Mouse (Mus musculus) limb, embryonic 14.5 days (tissue): Measurements from ENCODE around the gene Osmr. TPM values are rescaled to one million over a fixed set of nuclear protein-coding genes. Genes with fewer than 3 reads are reported as not detected.
A peak's percentile ranks its signal among the peaks of the same experiment; 100 is the strongest.

ENCODE experiments used
- ATAC-seq: fragments of 200-750 bp; cut with Nextera tagmentation; 2 replicates; pipeline ENCODE4 v1.8.0; 2017; ENCODE audit warnings: low read depth, moderate number of reproducible peaks, moderate TSS enrichment; ENCODE audit not compliant: low FRiP score
- DNase-seq: peaks from one replicate; pipeline ENCODE4 v3.0.0-alpha.2; 2015; ENCODE audit warnings: low spot score
- H3K27ac ChIP-seq: fragments of 300-500 bp; sonication (generic); replicated peaks from 2 replicates; pipeline ENCODE4 v1.5.1; 2014; ENCODE audit warnings: low read depth, mild to moderate bottlenecking, low read length, moderate library complexity, mixed read lengths
- H3K27me3 ChIP-seq: fragments of 300-500 bp; sonication (generic); 2 replicates; pipeline ENCODE4 v1.6.1; 2014; ENCODE audit warnings: low read length, mixed read lengths; ENCODE audit not compliant: control insufficient read depth, insufficient read depth
- H3K36me3 ChIP-seq: fragments of 300-500 bp; sonication (generic); 2 replicates; pipeline ENCODE4 v1.6.1; 2014; ENCODE audit warnings: mild to moderate bottlenecking, low read length, moderate library complexity, mixed read lengths; ENCODE audit not compliant: control insufficient read depth, insufficient read depth
- H3K4me1 ChIP-seq: fragments of 300-500 bp; sonication (generic); 2 replicates; pipeline ENCODE4 v1.6.1; 2014; ENCODE audit warnings: antibody characterized with exemption, low read length, mixed read lengths; ENCODE audit not compliant: control insufficient read depth, insufficient read depth
- H3K4me2 ChIP-seq: fragments of 300-500 bp; sonication (generic); replicated peaks from 2 replicates; pipeline ENCODE4 v1.6.1; 2014; ENCODE audit warnings: low read depth, mild to moderate bottlenecking, low read length, moderate library complexity; ENCODE audit not compliant: severe bottlenecking
- H3K4me3 ChIP-seq: fragments of 300-500 bp; sonication (generic); replicated peaks from 2 replicates; pipeline ENCODE4 v1.5.1; 2014; ENCODE audit warnings: low read length
- H3K9ac ChIP-seq: fragments of 300-500 bp; sonication (generic); 2 replicates; pipeline ENCODE4 v1.6.1; 2014; ENCODE audit warnings: mild to moderate bottlenecking, low read depth, low read length, moderate library complexity; ENCODE audit not compliant: severe bottlenecking
- H3K9me3 ChIP-seq: fragments of 300-500 bp; sonication (generic); 2 replicates; pipeline ENCODE4 v1.6.1; 2016; ENCODE audit warnings: low read length; ENCODE audit not compliant: control insufficient read depth
- POLR2A ChIP-seq: fragments of 200-500 bp; IDR thresholded peaks from 2 replicates; pipeline ENCODE4 v1.8.0; 2012; ENCODE audit warnings: inconsistent platforms, mild to moderate bottlenecking, moderate library complexity, borderline replicate concordance; ENCODE audit not compliant: insufficient read depth, insufficient read length; ENCODE audit errors: extremely low read depth
- WGBS: fragments of 180-500 bp; shearing (Covaris S2); extraction: QIAGEN DNeasy Blood & Tissue Kit; methylation state at CpG from one replicate; pipeline ENCODE4 v1.1.7; 2014; 5-methylcytosine and 5-hydroxymethylcytosine counted together
- polyA plus RNA-seq, 2 experiments: library from polyadenylated mRNA; depleted of rRNA in 1 of 2; stranded (reverse) in 1 of 2; unstranded in 1 of 2; fragments of >200 nt; fragmentation: Nextera tagmentation in 1 of 2; extraction: Ambion mirVana in 1 of 2; gene quantifications; 2 replicates each; pipeline versions ENCODE4 v1.2.1 to v1.2.3; 2012 to 2014

The Osmr gene
- polyA plus RNA-seq, 2 experiments, result 2.0 to 2.1 TPM

- H3K36me3 ChIP-seq, result no peaks in the 10 kb centered on the region
Measured at GRCm38 (mm10) chr15:6861617-6862016, 13.2 kb downstream of the Osmr start.

DNA sequence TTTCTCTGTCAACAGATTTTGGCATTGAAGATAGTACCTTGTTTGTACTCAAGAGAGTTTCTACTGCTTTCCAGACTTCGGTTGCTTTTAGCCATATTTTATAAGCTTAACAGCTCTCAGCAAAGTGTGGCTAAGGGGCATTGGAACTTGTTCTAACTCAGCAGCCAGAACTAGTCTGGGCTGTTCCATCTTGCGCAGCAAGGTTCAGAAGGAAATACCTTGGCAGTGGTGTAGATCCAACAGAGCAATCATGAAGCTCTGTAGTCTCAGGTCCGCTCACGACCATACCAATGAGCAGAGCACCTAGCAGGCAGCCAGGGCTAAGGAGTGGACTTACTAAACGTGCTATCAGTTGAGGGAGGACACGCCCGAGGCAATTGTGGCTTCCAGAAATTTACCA is 15.0 kb downstream of the Osmr start:
- Histone ChIP-seq H3K9me3 (no peaks in the 10 kb centered on the region), H3K4me1 (no peaks in the 10 kb centered on the region), H3K9ac (no peak overlapping the region), H3K4me2 (no peak overlapping the region), H3K27ac (no peak overlapping the region), H3K27me3 (no peaks in the 10 kb centered on the region), H3K36me3 (no peaks in the 10 kb centered on the region), H3K4me3 (no peak overlapping the region)
- DNase-seq (no peak), ATAC-seq (no peak)
- TF ChIP-seq POLR2A, result no peak
- WGBS, result 76% methylated on average over 7 of the region's 7 CpGs

More at GRCm38 (mm10) chr15:6861617-6862016, 13.2 kb downstream of the Osmr start:
- TF ChIP-seq POLR2A, result no peak
- Histone ChIP-seq H3K9me3 (no peaks in the 10 kb centered on the region), H3K9ac (no peak overlapping the region), H3K27me3 (no peaks in the 10 kb centered on the region), H3K27ac (no peak overlapping the region), H3K4me3 (no peak overlapping the region), H3K4me2 (no peak overlapping the region), H3K4me1 (no peaks in the 10 kb centered on the region)
- ATAC-seq (no peak), DNase-seq (peak; percentile 20)
- 68% methylated on average over 7 of the region's 7 CpGs for WGBS

DNA sequence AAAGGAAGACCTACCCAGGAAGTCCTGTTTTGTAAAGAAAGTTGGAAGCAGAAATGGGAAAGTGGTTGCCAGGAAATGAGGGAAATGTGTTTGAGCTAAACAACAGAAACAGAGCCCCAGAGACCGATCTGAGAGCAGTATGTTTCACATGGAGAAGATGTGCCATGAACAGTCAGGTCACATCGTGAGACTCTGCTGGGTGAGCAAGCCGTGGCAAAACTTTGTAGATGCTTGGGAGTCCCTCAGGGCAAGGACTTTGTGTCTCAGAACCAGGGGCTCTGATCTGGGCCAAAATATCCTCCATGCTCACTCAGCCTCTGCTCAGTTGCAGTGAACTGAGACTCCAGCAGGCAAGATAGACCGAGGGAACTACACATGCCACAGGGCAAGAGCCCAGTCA is 15.9 kb downstream of the Osmr start:
- Histone ChIP-seq H3K27me3 (no peaks in the 10 kb centered on the region), H3K36me3 (no peaks in the 10 kb centered on the region), H3K27ac (no peak overlapping the region), H3K9ac (no peak overlapping the region), H3K4me3 (no peak overlapping the region), H3K4me2 (no peak overlapping the region), H3K4me1 (no peaks in the 10 kb centered on the region), H3K9me3 (no peaks in the 10 kb centered on the region)
- ATAC-seq (no peak), DNase-seq (no peak)
- TF ChIP-seq POLR2A, result no peak
- 78% methylated on average over 4 of the region's 4 CpGs for WGBS

GRCm38 (mm10) chr15:6857270-6857905 is 17.4 kb downstream of the Osmr start:
- no peaks in the 10 kb centered on the region for H3K27me3 ChIP-seq
- H3K27ac ChIP-seq, result no peak overlapping the region
- no peak for ATAC-seq
- no peak for DNase-seq
- no peaks in the 10 kb centered on the region for H3K9me3 ChIP-seq
- H3K9ac ChIP-seq, result no peak overlapping the region
- no peak overlapping the region for H3K4me2 ChIP-seq
- WGBS, result 83% methylated on average over 9 of the region's 9 CpGs
- H3K4me3 ChIP-seq, result no peak overlapping the region
- no peak for TF ChIP-seq POLR2A
- no peaks in the 10 kb centered on the region for H3K4me1 ChIP-seq
- no peaks in the 10 kb centered on the region for H3K36me3 ChIP-seq

DNA sequence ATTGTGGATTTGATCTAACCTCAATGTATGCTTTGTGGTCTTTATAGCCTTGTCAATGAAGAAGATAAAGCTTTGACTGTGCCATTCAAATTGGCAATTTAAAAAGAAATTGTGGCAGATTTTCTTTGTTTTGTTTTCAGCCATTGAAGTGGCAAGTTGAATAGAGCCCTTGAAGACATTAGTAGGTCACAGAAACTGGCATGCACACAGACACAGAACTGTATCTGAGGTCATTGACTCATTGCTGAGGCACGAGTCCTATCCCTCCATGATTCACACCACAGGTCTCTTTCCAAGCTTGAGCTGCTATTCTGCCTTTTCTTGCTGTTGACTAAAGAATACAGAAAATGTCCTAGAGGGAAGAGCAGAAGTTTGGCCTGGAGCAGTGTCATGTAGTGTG is 24.9 kb downstream of the Osmr start:
- no peak for TF ChIP-seq POLR2A
- no peak overlapping the region for H3K4me2 ChIP-seq
- H3K9me3 ChIP-seq, result no peaks in the 10 kb centered on the region
- no peaks in the 10 kb centered on the region for H3K27me3 ChIP-seq
- no peak overlapping the region for H3K27ac ChIP-seq
- no peak overlapping the region for H3K4me3 ChIP-seq
- WGBS, result 85% methylated on average over 1 of the region's 1 CpGs
- H3K36me3 ChIP-seq, result no peaks in the 10 kb centered on the region
- DNase-seq, result no peak
- H3K4me1 ChIP-seq, result no peaks in the 10 kb centered on the region
- ATAC-seq, result no peak
- no peak overlapping the region for H3K9ac ChIP-seq
